Comparison of ENCODE assay signal across 25 mouse cellular contexts in the genomic region with DNA sequence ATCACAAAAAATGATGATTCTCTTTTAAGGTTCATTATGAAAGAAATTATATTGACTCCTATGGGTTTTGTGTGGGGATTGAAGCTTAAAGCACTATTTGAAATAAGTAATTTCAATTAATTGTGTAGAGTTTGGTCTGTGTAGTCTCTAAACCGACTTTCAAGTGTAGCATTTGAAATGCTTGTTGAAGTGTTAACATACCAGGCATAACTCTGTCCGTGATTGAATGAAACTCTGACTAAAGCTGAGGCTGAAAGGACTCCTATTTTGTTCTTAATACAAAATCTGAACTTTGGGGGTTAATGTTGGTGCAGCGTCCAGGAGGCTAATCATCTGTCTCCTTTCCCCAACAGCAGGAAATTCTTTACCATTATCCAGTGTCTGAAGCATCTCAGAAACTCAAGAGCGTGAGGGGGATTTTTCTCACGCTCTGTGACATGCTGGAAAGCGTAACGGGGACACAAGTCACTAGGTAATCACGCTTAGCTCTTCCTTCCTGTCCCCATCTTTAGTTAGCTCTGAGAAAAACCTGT. TPM values are rescaled to one million over a fixed set of nuclear protein-coding genes. Genes with fewer than 3 reads are reported as not detected.
DNase-seq lines count a peak whose midpoint lies in the region; ATAC-seq and TF ChIP-seq lines count a peak whose summit lies in the region.
"Had no signal": no experiment of that assay in that cellular context is flagged by ENCODE, and none has a peak within 500 bp of the region (broad histone marks: within the 10 kb centered on the region; RNA-seq: fewer than 3 reads in every experiment).

No protein-coding gene starts in this region.

- H3K27me3 ChIP-seq in heart, embryonic 10.5 days (ENCODE audit: insufficient read depth, poor library complexity, severe bottlenecking) = no peaks in the 10 kb centered on the region
- no peaks in the 10 kb centered on the region for H3K27me3 ChIP-seq in hindbrain, embryonic 10.5 days (ENCODE audit: insufficient read depth, poor library complexity, severe bottlenecking)
- H3K27me3 ChIP-seq in hindbrain, postnatal 0 days (ENCODE audit: insufficient read depth, low read length) = no peaks in the 10 kb centered on the region
- no peaks in the 10 kb centered on the region for H3K27me3 ChIP-seq in forebrain, embryonic 12.5 days
- H3K27me3 ChIP-seq: neural tube, embryonic 15.5 days; Patski had no signal

- TF ChIP-seq CTCF in hindbrain, postnatal 0 days (IDR thresholded peaks at IDR 0.05; ENCODE audit: low read depth) = no peak

- H3K9ac ChIP-seq in hindbrain, postnatal 0 days (replicated peaks; ENCODE audit: low read length) = no peak overlapping the region
- no peak overlapping the region for H3K9ac ChIP-seq in forebrain, embryonic 12.5 days
- H3K9ac ChIP-seq: neural tube, embryonic 15.5 days had no signal

- no peak for DNase-seq in heart, embryonic 10.5 days (ENCODE audit: low spot score)
- no peak for DNase-seq in heart, postnatal 36 days
- DNase-seq in hindbrain, embryonic 10.5 days (ENCODE audit: low spot score) = no peak
- DNase-seq in hindbrain, postnatal 0 days (ENCODE audit: low spot score) = no peak
- no peak for DNase-seq in neural tube, embryonic 10.5 days (ENCODE audit: extremely low spot score, low spot score)
- DNase-seq: adrenal gland, postnatal 14 days; B cell, adult 2 months; cerebellum, adult 18-20 months; kidney, adult 11 months; left cerebral cortex, postnatal 4 days; lung, adult 18-20 months; thymus, postnatal 4 days had no signal

- 13% methylated on average over 8 of the region's 8 CpGs for WGBS in heart, embryonic 10.5 days
- WGBS in hindbrain, embryonic 10.5 days = 39% methylated on average over 8 of the region's 8 CpGs
- WGBS in hindbrain, postnatal 0 days = 41% methylated on average over 8 of the region's 8 CpGs
- WGBS in forebrain, embryonic 12.5 days = 10% methylated on average over 8 of the region's 8 CpGs

- peak overlapping the region; percentile 19 for H3K4me3 ChIP-seq in heart, embryonic 10.5 days
- H3K4me3 ChIP-seq in hindbrain, embryonic 10.5 days = no peak overlapping the region
- H3K4me3 ChIP-seq in hindbrain, postnatal 0 days (ENCODE audit: low read length) = no peak overlapping the region
- no peak overlapping the region for H3K4me3 ChIP-seq in forebrain, embryonic 12.5 days (replicated peaks)
- H3K4me3 ChIP-seq: erythroblast, embryonic 14.5 days; layer of hippocampus, adult 2 months; neural tube, embryonic 15.5 days had no signal

- H3K4me1 ChIP-seq in heart, embryonic 10.5 days = peaks cover 13% of the 10 kb centered on the region
- H3K4me1 ChIP-seq in hindbrain, embryonic 10.5 days (replicated peaks) = peaks cover 20% of the 10 kb centered on the region
- no peaks in the 10 kb centered on the region for H3K4me1 ChIP-seq in hindbrain, postnatal 0 days (ENCODE audit: insufficient read depth, low read length)
- H3K4me1 ChIP-seq in forebrain, embryonic 12.5 days = peaks cover 26% of the 10 kb centered on the region
- H3K4me1 ChIP-seq: neural tube, embryonic 15.5 days had no signal

- no peaks in the 10 kb centered on the region for H3K36me3 ChIP-seq in heart, embryonic 10.5 days
- peaks cover 11% of the 10 kb centered on the region; the same call in 1 of the 2 replicates for H3K36me3 ChIP-seq in hindbrain, embryonic 10.5 days
- H3K36me3 ChIP-seq in hindbrain, postnatal 0 days (ENCODE audit: insufficient read depth, low read length) = no peaks in the 10 kb centered on the region; the same call in 1 of the 2 replicates
- no peaks in the 10 kb centered on the region for H3K36me3 ChIP-seq in forebrain, embryonic 12.5 days (replicated peaks)
- H3K36me3 ChIP-seq: neural tube, embryonic 15.5 days had no signal

- no peaks in the 10 kb centered on the region for H3K9me3 ChIP-seq in heart, embryonic 10.5 days
- no peaks in the 10 kb centered on the region for H3K9me3 ChIP-seq in hindbrain, embryonic 10.5 days
- H3K9me3 ChIP-seq in hindbrain, postnatal 0 days (ENCODE audit: low read length) = no peaks in the 10 kb centered on the region
- no peaks in the 10 kb centered on the region for H3K9me3 ChIP-seq in forebrain, embryonic 12.5 days
- H3K9me3 ChIP-seq: neural tube, embryonic 15.5 days had no signal

- peak overlapping the region; percentile 11; the same call in 1 of the 2 replicates for H3K27ac ChIP-seq in heart, embryonic 10.5 days
- peak overlapping the region; percentile 4; the same call in 1 of the 2 replicates for H3K27ac ChIP-seq in hindbrain, embryonic 10.5 days
- H3K27ac ChIP-seq in hindbrain, postnatal 0 days = no peak overlapping the region
- 0 out of 2 replicates have a peak overlapping the region, but pooled peaks have one; percentile 19 for H3K27ac ChIP-seq in forebrain, embryonic 12.5 days
- H3K27ac ChIP-seq: kidney, postnatal 0 days; layer of hippocampus, adult 2 months; neural tube, embryonic 15.5 days had no signal

- no peak overlapping the region for H3K4me2 ChIP-seq in hindbrain, postnatal 0 days (ENCODE audit: low read depth, low read length)
- H3K4me2 ChIP-seq in forebrain, embryonic 12.5 days = no peak overlapping the region
- H3K4me2 ChIP-seq: neural tube, embryonic 15.5 days had no signal

- intact Hi-C loops in heart, postnatal 36 days (cut with DNase I) = no loop called here

- ATAC-seq in hindbrain, postnatal 0 days = no peak
- ATAC-seq in forebrain, embryonic 12.5 days (ENCODE audit: low FRiP score) = peak; percentile 10; the same call in 1 of the 2 replicates
- ATAC-seq in CD4-positive, CD25-positive, alpha-beta regulatory T cell, adult 4 months = no peak
- ATAC-seq: activated CD4-positive, CD25-positive, alpha-beta regulatory T cell, adult 4 months; hindbrain, embryonic 16.5 days; Patski had no signal

RNA-seq across cellular contexts. Expression of a gene that starts 33.7 kb away (rescaled TPM):
- polyA plus RNA-seq in heart, embryonic 10.5 days (2016; fragmentation: Nextera tagmentation; extraction: Ambion mirVana) = 0.21 and 0.35 TPM in 2 replicates
- not detected for total RNA-seq in heart, postnatal 36 days (2021)
- polyA plus RNA-seq in hindbrain, embryonic 10.5 days (2016; fragmentation: Nextera tagmentation; extraction: Ambion mirVana) = 0.09 and 0.12 TPM in 2 replicates
- 0.05 TPM in 1 of 2 replicates, not detected in the other for total RNA-seq in hindbrain, postnatal 0 days (2014; rRNA removed)
- 0.28 and 0.43 TPM in 2 replicates for polyA plus RNA-seq in hindbrain, postnatal 0 days (2015; fragmentation: Nextera tagmentation; extraction: Ambion mirVana)
- 0.17 TPM in 1 of 2 replicates, not detected in the other for polyA plus RNA-seq in forebrain, embryonic 12.5 days (2016; fragmentation: Nextera tagmentation; extraction: Ambion mirVana)
- not detected for polyA plus RNA-seq in CD4-positive, CD25-positive, alpha-beta regulatory T cell, adult 4 months (2017; shearing (Covaris generic))
- total RNA-seq: adrenal gland, postnatal 14 days; left cerebral cortex, adult 18-20 months; liver, adult 2 months; megakaryocyte-erythroid progenitor cell, adult 5-6 weeks had no signal
- polyA plus RNA-seq: activated CD4-positive, CD25-positive, alpha-beta regulatory T cell, adult 4 months; erythroblast, embryonic 14.5 days; Patski; small intestine, adult 2 months had no signal
